Mouse (Mus musculus) lung, postnatal 14 days (tissue): ENCODE results near the gene Ccdc159.

Source experiments
- DNase-seq: peaks from one replicate; pipeline ENCODE4 v3.0.0; 2021

Ccdc159 gene

GRCm38 (mm10) chr9:21927208-21927753 is at the start of gene Ccdc159, which contains the start of gene Tmem205:
Gene Ccdc159, plus strand, starts transcription at chr9:21927471.
Gene Tmem205, minus strand, starts transcription at chr9:21927556.
- DNase-seq: peak; percentile 90

- no peak for DNase-seq
These were observed 38.0 kb upstream of the Ccdc159 start for GRCm38 (mm10) chr9:21889229-21889628.

DNA sequence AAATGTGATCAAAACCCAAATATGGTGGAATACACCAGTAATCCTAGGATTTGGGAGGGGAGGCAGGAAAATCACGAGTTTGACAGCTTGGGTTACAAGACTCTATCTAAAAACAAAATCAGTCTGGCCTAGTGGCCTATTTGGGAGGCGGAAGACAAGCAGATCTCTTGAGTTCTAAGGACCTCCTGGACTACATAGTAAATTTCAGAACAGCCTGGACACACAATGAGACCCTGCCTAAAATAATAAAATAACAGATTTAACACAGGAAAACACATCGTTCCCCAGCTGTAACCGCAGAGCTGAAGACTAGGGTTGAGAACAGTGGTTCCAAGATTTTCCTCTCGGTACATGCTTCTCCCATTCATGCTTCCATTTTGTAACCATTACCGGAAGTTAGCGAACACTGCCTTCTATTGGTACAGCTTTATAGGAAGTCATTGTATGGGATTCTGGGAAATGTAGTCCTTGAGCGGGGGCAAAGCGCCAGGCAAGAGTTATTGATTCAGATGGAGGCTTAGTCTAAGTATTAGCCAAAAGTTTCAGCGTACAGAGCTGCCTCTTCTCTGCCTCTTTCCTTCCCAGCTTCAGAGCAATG is 25.9 kb upstream of the Ccdc159 start:
- peak; percentile 69 for DNase-seq

GRCm38 (mm10) chr9:21904031-21904430 is 23.2 kb upstream of the Ccdc159 start:
- no peak for DNase-seq

- DNase-seq: no peak
These were observed 19.1 kb upstream of the Ccdc159 start for GRCm38 (mm10) chr9:21908216-21908615.

- DNase-seq: no peak
These were observed 17.6 kb upstream of the Ccdc159 start for GRCm38 (mm10) chr9:21909474-21910223.

DNA sequence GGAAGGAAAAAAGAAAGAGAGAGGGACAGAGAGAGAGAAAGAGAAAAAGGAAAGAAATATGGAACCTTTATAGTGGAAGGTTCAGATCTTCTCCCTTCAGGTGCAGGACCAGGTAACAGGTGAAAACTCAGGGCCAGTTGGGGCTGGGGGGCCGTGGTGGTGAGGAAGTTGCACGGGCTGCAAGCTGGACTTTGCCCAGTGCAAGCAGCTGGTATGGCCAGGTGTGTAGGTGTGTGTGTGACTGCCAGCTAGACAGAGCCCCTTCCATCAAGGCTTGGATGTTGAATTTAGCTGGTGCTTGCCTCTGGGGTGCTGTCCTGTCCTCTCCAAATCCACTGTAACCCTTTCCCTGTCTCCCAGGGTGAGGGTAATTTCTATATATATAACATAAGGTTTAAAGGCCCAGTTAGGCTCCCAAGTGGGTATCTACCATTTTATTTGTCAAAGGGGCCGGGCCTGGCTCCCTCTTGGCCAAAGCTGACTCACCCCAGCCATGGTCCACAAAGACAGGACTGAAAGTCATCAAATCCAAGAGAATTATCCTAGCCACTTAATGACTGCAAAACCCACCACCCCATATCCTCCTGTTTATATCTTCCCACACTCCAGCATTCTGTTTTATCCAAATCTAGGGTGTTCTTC is 10.3 kb upstream of the Ccdc159 start:
- no peak for DNase-seq

DNA sequence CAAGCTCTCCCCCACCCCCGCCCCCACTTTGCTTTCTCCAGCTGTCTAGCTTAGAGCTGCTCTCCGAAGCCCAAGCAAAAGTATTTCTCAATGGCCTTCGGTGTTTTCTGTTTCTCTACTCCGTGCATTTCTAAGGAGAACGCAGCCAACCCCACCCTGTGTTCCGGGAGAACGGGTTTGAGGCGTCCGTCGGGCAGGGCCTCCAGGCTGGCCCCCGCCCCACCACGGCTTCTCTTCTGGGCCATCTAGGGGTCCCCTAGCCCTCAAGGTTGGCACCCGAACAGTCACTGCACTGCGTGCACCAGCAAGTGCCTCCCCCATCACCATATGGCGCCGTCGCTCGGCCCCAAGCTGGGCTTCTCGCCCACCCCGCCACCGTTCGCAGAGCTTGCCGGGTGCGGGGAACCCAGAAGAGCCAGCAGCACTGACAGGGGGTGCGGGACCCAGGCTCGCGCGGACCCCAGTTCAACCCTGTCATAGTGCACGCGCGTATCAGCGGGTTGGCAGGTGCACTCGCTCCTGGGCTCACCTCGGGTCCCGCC is 9.7 kb upstream of the Ccdc159 start:
- peak; percentile 29 for DNase-seq

- DNase-seq: peak; percentile 97
These were observed 9.2 kb upstream of the Ccdc159 start, which contains the start of gene Rab3d for GRCm38 (mm10) chr9:21918035-21918592. Gene Rab3d, minus strand, starts transcription at chr9:21918192.

GRCm38 (mm10) chr9:21918692-21919384 is 8.4 kb upstream of the Ccdc159 start:
- DNase-seq: no peak

GRCm38 (mm10) chr9:21923036-21923435 is 4.2 kb upstream of the Ccdc159 start:
- no peak for DNase-seq

- DNase-seq: no peak
These were observed 3.7 kb upstream of the Ccdc159 start for GRCm38 (mm10) chr9:21923490-21924098.

GRCm38 (mm10) chr9:21924099-21924493 is 3.2 kb upstream of the Ccdc159 start:
- peak; percentile 96 for DNase-seq

GRCm38 (mm10) chr9:21925034-21925433 is 2.2 kb upstream of the Ccdc159 start:
- DNase-seq: no peak

DNA sequence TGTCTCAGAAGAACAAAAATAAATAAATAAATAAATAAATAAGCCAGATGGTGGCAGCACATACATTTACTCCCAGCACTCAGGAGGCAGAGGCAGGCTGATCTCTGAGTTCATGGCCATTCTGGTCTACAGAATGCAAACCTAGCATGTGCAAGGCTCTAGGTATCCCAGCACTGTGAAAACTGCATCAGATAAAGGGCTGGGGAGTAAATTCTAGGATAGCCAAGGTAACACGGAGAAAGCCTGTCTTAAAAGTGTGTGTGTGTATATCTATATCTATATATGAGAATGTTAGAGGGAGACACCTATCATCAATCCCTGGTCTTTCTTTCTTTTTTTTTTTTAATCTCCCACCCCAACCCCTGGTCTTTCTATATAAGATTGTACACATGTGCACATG is 1.8 kb upstream of the Ccdc159 start:
- DNase-seq: no peak

DNA sequence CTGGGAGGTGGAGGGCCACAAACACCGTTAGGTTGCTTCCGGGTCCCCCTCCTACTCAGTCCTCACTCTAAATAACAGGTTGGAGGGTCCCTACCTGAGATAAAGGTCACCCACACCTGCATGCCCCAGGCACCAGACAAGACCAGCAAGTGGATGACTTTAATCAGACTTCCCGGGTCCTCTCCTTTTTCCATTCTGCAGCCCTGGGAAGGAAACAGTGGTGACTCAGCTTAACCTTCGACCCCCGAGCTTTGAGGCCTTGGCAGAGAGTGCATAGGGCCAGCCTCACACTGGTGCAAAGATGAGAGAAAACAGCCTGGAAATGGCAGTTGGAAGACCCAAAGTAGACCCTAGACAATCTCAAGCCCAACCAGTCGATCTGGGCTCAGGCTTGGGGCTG is 1.1 kb upstream of the Ccdc159 start:
- DNase-seq: peak; percentile 32

DNA sequence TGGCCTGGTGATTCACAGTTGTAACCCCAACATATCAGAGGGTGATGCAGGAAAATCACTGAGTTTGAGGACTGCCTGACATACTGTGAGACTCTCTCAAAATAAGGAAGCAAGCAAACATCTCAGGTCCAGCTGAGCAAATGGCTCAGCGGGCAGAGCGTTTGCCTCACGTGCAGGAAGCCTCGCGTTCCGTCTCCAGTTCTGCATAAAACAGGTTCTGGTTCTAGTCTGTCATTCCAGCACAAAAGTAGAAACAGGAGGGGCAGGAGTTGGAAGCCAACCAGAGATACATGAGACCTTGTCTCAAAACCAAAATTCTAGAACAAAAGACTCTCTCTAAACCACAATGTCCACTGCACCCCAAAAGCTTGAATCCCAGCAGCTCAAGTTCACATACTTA is 487 bp upstream of the Ccdc159 start:
- DNase-seq: peak; percentile 24

DNA sequence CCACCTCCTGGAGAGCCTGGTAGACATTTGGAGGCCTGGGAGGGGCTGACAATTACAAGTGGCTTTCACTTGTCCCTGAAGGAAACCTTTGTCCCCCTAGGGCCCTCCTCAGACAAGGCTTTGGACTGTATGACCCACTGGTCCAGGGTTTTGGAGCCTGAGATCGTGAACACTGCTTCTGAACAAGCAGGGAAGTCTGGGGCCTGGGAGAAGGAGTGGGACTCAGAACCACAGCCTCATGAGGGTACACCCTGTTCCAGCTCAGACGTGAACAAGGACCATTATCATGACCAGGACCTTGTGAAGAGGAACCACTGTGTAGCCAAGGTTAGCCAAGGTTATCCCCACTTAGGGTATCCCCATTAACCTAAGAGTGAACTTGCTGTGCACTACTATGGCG is 1.9 kb downstream of the Ccdc159 start:
- DNase-seq: no peak

- DNase-seq: no peak
These were observed 4.7 kb downstream of the Ccdc159 start for GRCm38 (mm10) chr9:21932006-21932405.

DNA sequence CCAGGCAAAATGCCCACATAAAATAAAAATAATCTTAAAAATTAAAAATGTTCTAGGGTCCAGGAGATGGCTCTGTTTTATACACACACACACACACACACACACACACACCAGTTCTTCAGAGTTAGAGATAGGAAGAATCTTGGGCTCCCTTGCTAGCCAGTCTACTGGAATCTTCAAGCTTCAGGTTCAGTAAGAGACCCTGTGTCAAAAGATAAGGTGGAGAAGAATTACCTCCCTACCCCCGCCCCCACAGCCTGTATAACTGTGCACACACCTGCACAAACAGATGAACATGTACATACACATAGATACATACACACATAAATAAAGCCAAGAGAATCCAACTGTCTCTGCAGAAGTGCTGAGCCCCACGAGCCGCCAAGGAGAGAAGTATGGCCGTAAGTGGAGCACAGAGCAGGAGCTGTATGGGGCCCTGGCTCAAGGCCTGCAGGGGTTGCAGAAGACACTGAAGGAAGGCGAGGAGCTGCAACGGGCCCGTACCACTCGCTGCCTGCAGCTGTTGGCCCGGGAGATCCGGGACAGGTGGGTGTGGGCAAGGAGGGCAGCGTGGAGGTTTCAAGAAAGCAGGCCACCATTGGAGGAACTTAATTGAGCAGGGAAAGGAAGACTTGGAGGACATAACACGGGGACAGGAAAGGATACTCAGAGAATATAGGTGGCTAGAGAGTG is 5.3 kb downstream of the Ccdc159 start:
- DNase-seq: no peak

- no peak for DNase-seq
These were observed 6.8 kb downstream of the Ccdc159 start for GRCm38 (mm10) chr9:21934021-21934420.
